Mouse (Mus musculus) lung, postnatal 0 days (tissue): ENCODE data around the gene Prrg2. TPM values are rescaled to one million over a fixed set of nuclear protein-coding genes. Genes with fewer than 3 reads are reported as not detected.

Source experiments
- ATAC-seq: fragments of 200-750 bp; cut with Nextera tagmentation; 2 replicates; pipeline ENCODE4 v1.8.0; 2017; ENCODE audit warnings: moderate library complexity
- DNase-seq: peaks from one replicate; pipeline ENCODE4 v3.0.0-alpha.2; 2016; ENCODE audit warnings: low spot score
- H3K27ac ChIP-seq: fragments of 300-500 bp; sonication (generic); 2 replicates; pipeline ENCODE4 v1.5.1; 2014; ENCODE audit warnings: antibody characterized with exemption, mild to moderate bottlenecking, low read length, mixed read lengths
- H3K27me3 ChIP-seq: fragments of 300-500 bp; sonication (generic); replicated peaks from 2 replicates; pipeline ENCODE4 v1.6.1; 2014; ENCODE audit warnings: low read length, mixed read lengths; ENCODE audit not compliant: insufficient read depth
- H3K36me3 ChIP-seq: fragments of 300-500 bp; sonication (generic); 2 replicates; pipeline ENCODE4 v1.6.1; 2014; ENCODE audit warnings: low read length, mixed read lengths; ENCODE audit not compliant: insufficient read depth
- H3K4me1 ChIP-seq: fragments of 300-500 bp; sonication (generic); 2 replicates; pipeline ENCODE4 v1.6.1; 2014; ENCODE audit warnings: antibody characterized with exemption, low read depth, low read length, mixed read lengths; ENCODE audit not compliant: insufficient read depth
- H3K4me2 ChIP-seq: fragments of 300-500 bp; sonication (generic); replicated peaks from 2 replicates; pipeline ENCODE4 v1.6.1; 2014; ENCODE audit warnings: low read depth, mild to moderate bottlenecking, low read length, moderate library complexity, mixed read lengths
- H3K4me3 ChIP-seq: fragments of 300-500 bp; sonication (generic); 2 replicates; pipeline ENCODE4 v1.5.1; 2014; ENCODE audit warnings: low read depth, low read length
- H3K9ac ChIP-seq: fragments of 300-500 bp; sonication (generic); replicated peaks from 2 replicates; pipeline ENCODE4 v1.6.1; 2014; ENCODE audit warnings: low read depth, mild to moderate bottlenecking
- H3K9me3 ChIP-seq: fragments of 300-500 bp; sonication (generic); 2 replicates; pipeline ENCODE4 v1.6.1; 2016; ENCODE audit warnings: low read length, mixed read lengths
- CTCF ChIP-seq: IDR thresholded peaks from 2 replicates; pipeline ENCODE4 v1.5.1; 2016; ENCODE audit warnings: antibody characterized with exemption, mild to moderate bottlenecking
- EP300 ChIP-seq: IDR thresholded peaks from 2 replicates; pipeline ENCODE4 v1.6.1; 2016; ENCODE audit warnings: antibody characterized with exemption, mild to moderate bottlenecking, control low read depth
- WGBS: fragments of 180-500 bp; shearing (Covaris S2); extraction: QIAGEN DNeasy Blood & Tissue Kit; methylation state at CpG from one replicate; pipeline ENCODE4 v1.1.7; 2014; 5-methylcytosine and 5-hydroxymethylcytosine counted together
- polyA plus RNA-seq: library from polyadenylated mRNA; unstranded; fragments of >200 nt; fragmentation: Nextera tagmentation; extraction: Ambion mirVana; gene quantifications from 2 replicates; pipeline ENCODE4 v1.2.1, GENCODE M21; 2015

Gene Prrg2
- polyA plus RNA-seq, 1 experiment from 2014 or later = 40.8 TPM

- ATAC-seq = peak; percentile 89
- H3K9me3 ChIP-seq = no peaks in the 10 kb centered on the region
- WGBS = 2% methylated on average over 33 of the region's 36 CpGs
- H3K27me3 ChIP-seq = no peaks in the 10 kb centered on the region
- peak within 1 kb of the TSS; percentile 100 for H3K27ac ChIP-seq
- TF ChIP-seq CTCF (peak; percentile 54), EP300 (peak; percentile 85)
- H3K4me2 ChIP-seq = peak within 1 kb of the TSS; percentile 59
- H3K4me1 ChIP-seq = 0 out of 2 replicates have a peak, but pooled peaks cover 5% of the 10 kb centered on the region
- peak within 1 kb of the TSS; percentile 75 for H3K4me3 ChIP-seq
- H3K36me3 ChIP-seq = peaks cover 6% of the 10 kb centered on the region; the same call in 1 of the 2 replicates
- H3K9ac ChIP-seq = peak within 1 kb of the TSS; percentile 62
- peak; percentile 100 for DNase-seq
Measured at GRCm38 (mm10) chr7:45017242-45018061, 45.0 kb downstream of the Prrg2 start, which contains the start of gene Rras. Gene Rras, plus strand, starts transcription at chr7:45017961.

- 2% methylated on average over 4 of the region's 4 CpGs for WGBS
- peak overlapping the region; percentile 100 for H3K27ac ChIP-seq
- no peaks in the 10 kb centered on the region for H3K9me3 ChIP-seq
- DNase-seq (no peak), ATAC-seq (no peak)
- no peak for TF ChIP-seq EP300
- no peak for TF ChIP-seq CTCF
- H3K4me3 ChIP-seq = peak overlapping the region; percentile 75
- H3K27me3 ChIP-seq = no peaks in the 10 kb centered on the region
- peak overlapping the region; percentile 55 for H3K4me2 ChIP-seq
- H3K4me1 ChIP-seq = 0 out of 2 replicates have a peak, but pooled peaks cover 5% of the 10 kb centered on the region
- H3K9ac ChIP-seq = peak overlapping the region; percentile 62
- H3K36me3 ChIP-seq = peaks cover 7% of the 10 kb centered on the region; the same call in 1 of the 2 replicates
Measured at GRCm38 (mm10) chr7:45016761-45017160, 45.7 kb downstream of the Prrg2 start.

- Histone ChIP-seq H3K4me2 (peak within 1 kb of the TSS; percentile 76), H3K27me3 (no peaks in the 10 kb centered on the region), H3K9me3 (no peaks in the 10 kb centered on the region), H3K36me3 (peaks cover 10% of the 10 kb centered on the region; the same call in 1 of the 2 replicates), H3K4me3 (peak within 1 kb of the TSS; percentile 75), H3K27ac (peak within 1 kb of the TSS; percentile 100), H3K9ac (peak within 1 kb of the TSS; percentile 91), H3K4me1 (0 out of 2 replicates have a peak, but pooled peaks cover 5% of the 10 kb centered on the region)
- no peak; the same call in 1 of the 2 replicates for TF ChIP-seq EP300
- TF ChIP-seq CTCF = no peak
- ATAC-seq (peak; percentile 79), DNase-seq (peak; percentile 99)
- WGBS = under 1% methylated on average over 54 of the region's 69 CpGs
Measured at GRCm38 (mm10) chr7:45015957-45016612, 46.4 kb downstream of the Prrg2 start, which contains the start of gene Scaf1. Gene Scaf1, minus strand, starts transcription at chr7:45016363.

DNA sequence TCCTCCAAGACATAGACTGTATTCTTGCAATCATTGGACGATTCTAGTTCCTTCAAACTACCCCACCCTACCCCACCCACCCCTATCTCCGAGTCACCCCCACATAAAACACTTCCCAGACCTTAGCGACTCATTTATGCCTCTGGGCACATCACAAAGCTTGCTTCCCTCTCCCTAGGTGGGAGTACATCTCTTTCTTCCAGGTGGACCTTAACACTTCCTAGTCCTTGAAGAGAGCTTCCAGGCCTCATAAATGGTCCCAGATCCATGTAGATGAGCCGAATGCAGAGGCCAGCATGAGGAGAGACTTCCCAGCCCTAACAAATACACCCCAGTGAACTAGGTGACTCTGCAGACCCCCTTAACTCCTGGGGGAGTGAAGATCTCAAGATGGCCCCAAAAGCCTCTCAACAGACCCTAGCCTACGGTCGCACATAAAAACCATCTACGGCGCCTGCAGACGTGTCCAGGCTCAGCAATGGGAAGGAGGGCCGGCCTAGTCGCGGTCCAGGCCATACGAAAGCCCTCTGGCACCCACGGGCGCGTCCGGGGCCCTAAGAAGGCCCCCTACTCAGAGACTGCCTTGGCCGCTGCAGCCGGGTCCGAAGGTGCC is 47.0 kb downstream of the Prrg2 start:
- WGBS = 1% methylated on average over 20 of the region's 20 CpGs
- H3K27ac ChIP-seq = peak overlapping the region; percentile 100
- ATAC-seq (no peak), DNase-seq (no peak)
- H3K27me3 ChIP-seq = no peaks in the 10 kb centered on the region
- H3K36me3 ChIP-seq = peaks cover 5% of the 10 kb centered on the region; the same call in 1 of the 2 replicates
- no peaks in the 10 kb centered on the region for H3K9me3 ChIP-seq
- H3K4me3 ChIP-seq = peak overlapping the region; percentile 75
- TF ChIP-seq EP300 (no peak), CTCF (no peak)
- 0 out of 2 replicates have a peak, but pooled peaks cover 5% of the 10 kb centered on the region for H3K4me1 ChIP-seq
- peak overlapping the region; percentile 76 for H3K4me2 ChIP-seq
- peak overlapping the region; percentile 91 for H3K9ac ChIP-seq

GRCm38 (mm10) chr7:45014096-45014451 is 48.4 kb downstream of the Prrg2 start:
- no peak overlapping the region for H3K27ac ChIP-seq
- H3K9ac ChIP-seq = no peak overlapping the region
- no peak for TF ChIP-seq CTCF
- no peak for TF ChIP-seq EP300
- H3K4me2 ChIP-seq = no peak overlapping the region
- ATAC-seq (no peak), DNase-seq (no peak)
- no peak overlapping the region for H3K4me3 ChIP-seq
- 0 out of 2 replicates have a peak, but pooled peaks cover 5% of the 10 kb centered on the region for H3K4me1 ChIP-seq
- H3K27me3 ChIP-seq = no peaks in the 10 kb centered on the region
- H3K36me3 ChIP-seq = peaks cover 11% of the 10 kb centered on the region
- 85% methylated on average over 3 of the region's 3 CpGs for WGBS
- no peaks in the 10 kb centered on the region for H3K9me3 ChIP-seq
